Mouse (Mus musculus) layer of hippocampus, postnatal 14 days (tissue): ENCODE measurements around the gene Cep57. TPM values are rescaled to one million over a fixed set of nuclear protein-coding genes. Genes with fewer than 3 reads are reported as not detected.
"Not testable (repeated sequence)": the region's sequence is repeated elsewhere in the genome, so short reads cannot be mapped to it uniquely, and the experiment has no call there.

Experiments used
- DNase-seq, 2 experiments: peaks; one replicate each; pipeline ENCODE4 v3.0.0; 2021 to 2022; ENCODE audit warnings: low spot score in 2 of 2, mixed read lengths in 1 of 2
- total RNA-seq, 2 experiments: library from RNA; stranded (reverse); gene quantifications; 2 replicates each; pipeline ENCODE4 v1.2.3; 2021

The Cep57 gene
- total RNA-seq, 2 experiments from 2014 or later = 16.3 to 19.5 TPM

GRCm38 (mm10) chr9:13804480-13804879 is 22.4 kb downstream of the Cep57 start:
- no peak for DNase-seq

- no peak for DNase-seq
These were observed 32.2 kb downstream of the Cep57 start for GRCm38 (mm10) chr9:13794756-13795155.

- no peak for DNase-seq
These were observed 32.6 kb downstream of the Cep57 start for GRCm38 (mm10) chr9:13794302-13794701.

- not testable (repeated sequence) for DNase-seq
These were observed 36.0 kb downstream of the Cep57 start for GRCm38 (mm10) chr9:13790864-13791263.

GRCm38 (mm10) chr9:13781985-13782384 is 44.9 kb downstream of the Cep57 start:
- DNase-seq = no peak

GRCm38 (mm10) chr9:13774732-13775131 is 52.2 kb downstream of the Cep57 start:
- DNase-seq = no peak

GRCm38 (mm10) chr9:13766570-13766969 is 60.3 kb downstream of the Cep57 start:
- no peak for DNase-seq

- no peak for DNase-seq
These were observed 61.3 kb downstream of the Cep57 start for GRCm38 (mm10) chr9:13765624-13766023.

GRCm38 (mm10) chr9:13760430-13760829 is 66.5 kb downstream of the Cep57 start:
- no peak for DNase-seq

Other genes with a start within 250 kb of the Cep57 start
- 10 to 100 TPM; 51.1 to 55.5 TPM for gene Mtmr2, start 78.7 kb downstream of the Cep57 start, total RNA-seq
- gene Fam76b, start 609 bp upstream of the Cep57 start, total RNA-seq = 10 to 100 TPM; 18.5 to 24.7 TPM